Mouse (Mus musculus) limb, embryonic 12.5 days (tissue): ENCODE measurements around the gene B430218F22Rik. TPM values are rescaled to one million over a fixed set of nuclear protein-coding genes. Genes with fewer than 3 reads are reported as not detected.
"Not testable (repeated sequence)": the region's sequence is repeated elsewhere in the genome, so short reads cannot be mapped to it uniquely, and the experiment has no call there.

ENCODE experiments used
- ATAC-seq: fragments of 200-750 bp; cut with Nextera tagmentation; 2 replicates; pipeline ENCODE4 v1.8.0; 2017; ENCODE audit warnings: low read depth, moderate TSS enrichment; ENCODE audit not compliant: insufficient number of reproducible peaks, insufficient read depth, low FRiP score, low TSS enrichment
- H3K27ac ChIP-seq: fragments of 300-500 bp; sonication (generic); 2 replicates; pipeline ENCODE4 v1.5.1; 2016; ENCODE audit warnings: mild to moderate bottlenecking, moderate library complexity
- H3K27me3 ChIP-seq: fragments of 300-500 bp; sonication (generic); 2 replicates; pipeline ENCODE4 v1.6.1; 2016; ENCODE audit warnings: mild to moderate bottlenecking, moderate library complexity
- H3K36me3 ChIP-seq: fragments of 300-500 bp; sonication (generic); 2 replicates; pipeline ENCODE4 v1.6.1; 2016; ENCODE audit warnings: mild to moderate bottlenecking, moderate library complexity
- H3K4me1 ChIP-seq: fragments of 300-500 bp; sonication (generic); replicated peaks from 2 replicates; pipeline ENCODE4 v1.6.1; 2016
- H3K4me2 ChIP-seq: fragments of 300-500 bp; sonication (generic); 2 replicates; pipeline ENCODE4 v1.6.1; 2016; ENCODE audit warnings: mild to moderate bottlenecking, moderate library complexity
- H3K4me3 ChIP-seq: fragments of 300-500 bp; sonication (generic); replicated peaks from 2 replicates; pipeline ENCODE4 v1.5.1; 2016; ENCODE audit warnings: mild to moderate bottlenecking
- H3K9ac ChIP-seq: fragments of 300-500 bp; sonication (generic); replicated peaks from 2 replicates; pipeline ENCODE4 v1.6.1; 2016; ENCODE audit warnings: mild to moderate bottlenecking, moderate library complexity
- H3K9me3 ChIP-seq: fragments of 300-500 bp; sonication (generic); 2 replicates; pipeline ENCODE4 v1.6.1; 2016; ENCODE audit warnings: mild to moderate bottlenecking, moderate library complexity
- WGBS: fragments of 180-500 bp; shearing (Covaris S2); methylation state at CpG from one replicate; pipeline ENCODE4 v1.1.7; 2016; 5-methylcytosine and 5-hydroxymethylcytosine counted together
- polyA plus RNA-seq: library from polyadenylated mRNA; unstranded; fragments of >200 nt; fragmentation: Nextera tagmentation; extraction: Ambion mirVana; gene quantifications from 2 replicates; pipeline ENCODE4 v1.2.1, GENCODE M21; 2016

B430218F22Rik gene
- 1.6 and 2.1 TPM in 2 replicates for polyA plus RNA-seq

DNA sequence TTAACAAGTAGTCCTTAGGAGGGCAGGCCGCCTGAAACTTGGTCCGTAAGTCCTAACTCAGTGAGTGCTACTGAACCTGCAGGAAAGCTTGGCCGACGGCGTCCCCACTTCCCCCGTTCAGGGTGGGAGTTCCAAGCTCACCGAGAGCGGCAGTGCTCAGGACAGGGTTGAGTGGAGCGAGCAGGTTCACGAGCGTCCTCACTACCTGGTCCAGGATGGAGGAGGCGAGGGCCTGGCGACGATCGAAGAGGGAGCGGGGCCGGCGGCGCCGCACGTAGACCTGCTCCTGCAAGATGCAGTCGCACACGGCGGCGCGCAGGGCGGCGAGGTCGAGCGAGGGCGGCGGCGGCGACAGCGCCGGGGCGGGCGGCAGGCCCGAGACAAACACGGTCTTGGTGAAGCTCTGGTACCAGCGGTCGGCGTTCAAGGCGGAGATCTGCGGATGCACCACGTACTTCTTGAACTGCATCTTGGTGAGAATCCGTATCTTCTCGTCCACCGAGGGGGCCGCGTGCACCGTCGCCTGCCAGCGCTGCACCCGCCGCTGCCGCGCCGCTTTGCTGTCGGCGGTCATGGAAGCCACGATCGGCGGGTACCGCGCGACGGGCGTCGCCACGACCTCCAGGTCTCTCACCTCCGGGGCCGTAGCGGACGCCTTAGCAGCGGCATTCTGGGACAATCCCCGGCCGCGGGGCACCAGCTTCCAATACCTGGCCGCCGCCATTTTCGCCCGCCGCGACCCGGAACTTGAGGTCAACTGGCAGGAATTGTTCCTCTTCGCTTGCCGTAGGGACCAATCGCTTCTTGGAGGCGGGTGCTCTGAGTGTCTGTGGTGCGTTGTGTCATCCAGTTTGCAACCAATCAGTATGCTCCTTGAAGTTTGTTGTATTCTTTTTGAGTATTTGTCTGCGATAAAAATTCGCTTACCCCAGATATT, at the start of gene B430218F22Rik, which contains the start of gene Mrps30:
Gene B430218F22Rik (plus strand): TSS at position 120 of the 937 bp plus-strand sequence.
Gene Mrps30 (minus strand): TSS at position 742 of the 937 bp plus-strand sequence.
- under 1% methylated on average over 93 of the region's 93 CpGs for WGBS
- H3K27me3 ChIP-seq, result no peaks in the 10 kb centered on the region
- peaks cover 9% of the 10 kb centered on the region for H3K4me1 ChIP-seq
- H3K4me3 ChIP-seq, result peak within 1 kb of the TSS; percentile 91
- H3K9ac ChIP-seq, result peak within 1 kb of the TSS; percentile 86
- peak; percentile 95 for ATAC-seq
- H3K27ac ChIP-seq, result peak within 1 kb of the TSS; percentile 91
- no peaks in the 10 kb centered on the region for H3K9me3 ChIP-seq
- peak within 1 kb of the TSS; percentile 72 for H3K4me2 ChIP-seq
- peaks cover 33% of the 10 kb centered on the region for H3K36me3 ChIP-seq

DNA sequence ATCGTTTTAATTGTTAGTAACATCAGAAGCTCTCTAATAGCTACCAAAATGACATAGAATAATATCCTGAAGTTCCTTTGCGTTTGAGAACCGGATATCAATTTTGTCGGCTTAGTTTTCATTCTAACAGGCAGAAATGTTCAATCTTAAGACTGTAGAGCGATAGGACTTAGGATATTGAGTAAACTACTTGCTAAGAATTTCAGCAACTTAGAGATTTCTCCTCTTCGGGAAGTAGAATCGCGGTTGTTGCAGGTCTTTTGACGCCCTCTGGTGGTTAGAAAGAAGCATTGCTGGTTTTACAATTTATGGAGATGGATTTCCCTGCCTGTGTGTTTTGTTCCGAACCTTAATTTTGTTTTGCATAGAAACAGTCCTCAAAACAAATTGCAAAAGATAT, 36.2 kb upstream of the B430218F22Rik start:
- H3K4me2 ChIP-seq, result no peak overlapping the region
- H3K9ac ChIP-seq, result no peak overlapping the region
- WGBS, result 23% methylated on average over 10 of the region's 10 CpGs
- ATAC-seq, result no peak
- no peaks in the 10 kb centered on the region for H3K27me3 ChIP-seq
- no peak overlapping the region for H3K27ac ChIP-seq
- H3K36me3 ChIP-seq, result no peaks in the 10 kb centered on the region
- no peaks in the 10 kb centered on the region for H3K4me1 ChIP-seq
- H3K4me3 ChIP-seq, result no peak overlapping the region
- no peaks in the 10 kb centered on the region for H3K9me3 ChIP-seq

DNA sequence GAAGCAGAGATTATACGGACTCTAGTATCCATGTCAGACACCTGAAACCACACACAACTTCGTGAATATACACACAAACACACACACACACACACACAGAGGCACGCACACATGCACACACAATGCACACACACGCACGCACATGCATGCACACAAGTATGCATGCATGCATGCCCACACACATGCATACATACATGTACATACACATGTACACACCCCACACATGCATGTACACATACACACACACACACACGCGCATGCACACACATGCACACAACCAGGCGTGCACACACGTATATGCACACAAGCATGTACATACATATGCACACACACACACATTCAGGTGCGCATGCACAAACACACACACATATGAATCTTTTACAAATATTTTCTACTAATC, 35.6 kb upstream of the B430218F22Rik start:
- Histone ChIP-seq H3K27ac (no peak overlapping the region), H3K27me3 (no peaks in the 10 kb centered on the region), H3K36me3 (no peaks in the 10 kb centered on the region), H3K4me2 (no peak overlapping the region), H3K9ac (no peak overlapping the region), H3K4me3 (no peak overlapping the region), H3K4me1 (no peaks in the 10 kb centered on the region), H3K9me3 (no peaks in the 10 kb centered on the region)
- WGBS, result 89% methylated on average over 10 of the region's 10 CpGs
- ATAC-seq, result no peak

DNA sequence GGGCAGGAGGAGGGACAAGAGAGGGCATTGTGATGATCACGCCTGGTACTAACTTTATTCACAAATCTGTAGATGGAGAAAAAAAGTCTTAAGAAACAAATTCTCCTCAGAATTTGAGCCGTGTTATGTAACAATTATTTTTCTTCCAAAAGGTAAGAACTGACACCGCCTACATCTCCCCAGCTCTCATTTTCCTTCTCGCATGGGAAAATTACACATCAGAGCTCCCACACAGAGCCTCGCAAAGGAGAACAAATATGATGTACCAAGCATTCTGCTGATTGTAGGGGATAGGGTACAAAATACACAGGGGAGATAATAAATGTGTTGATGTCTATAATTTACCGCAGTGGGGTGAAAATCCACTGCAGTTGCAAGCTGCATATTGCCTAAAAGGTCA, 23.1 kb upstream of the B430218F22Rik start:
- Histone ChIP-seq H3K4me2 (no peak overlapping the region), H3K36me3 (no peaks in the 10 kb centered on the region), H3K4me1 (peaks cover 5% of the 10 kb centered on the region; the same call in 1 of the 2 replicates), H3K9ac (no peak overlapping the region), H3K9me3 (no peaks in the 10 kb centered on the region), H3K4me3 (no peak overlapping the region), H3K27ac (no peak overlapping the region), H3K27me3 (no peaks in the 10 kb centered on the region)
- no peak for ATAC-seq
- 88% methylated on average over 6 of the region's 6 CpGs for WGBS

DNA sequence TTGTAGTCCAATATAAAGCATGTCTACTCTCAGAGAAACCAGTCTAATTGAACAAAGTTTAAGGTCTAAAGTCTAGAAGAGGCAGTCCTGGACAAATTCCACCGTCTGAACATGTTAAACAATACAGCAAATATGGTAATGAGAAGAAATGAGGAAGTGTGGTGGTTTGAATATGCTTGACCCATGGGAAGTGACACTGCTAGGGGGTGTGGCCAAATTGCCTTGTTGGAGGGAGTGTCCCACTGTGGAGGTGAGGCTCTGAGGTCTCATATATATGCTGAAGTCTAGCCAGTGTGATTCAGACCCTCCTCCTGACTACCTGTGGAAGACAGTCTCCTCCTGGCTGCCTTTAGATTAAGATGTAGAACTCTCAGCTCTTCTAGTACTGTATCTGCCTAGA, 20.7 kb upstream of the B430218F22Rik start:
- Histone ChIP-seq H3K36me3 (no peaks in the 10 kb centered on the region), H3K4me3 (no peak overlapping the region), H3K4me1 (0 out of 2 replicates have a peak, but pooled peaks cover 5% of the 10 kb centered on the region), H3K9ac (no peak overlapping the region), H3K27ac (no peak overlapping the region), H3K4me2 (no peak overlapping the region), H3K9me3 (no peaks in the 10 kb centered on the region), H3K27me3 (no peaks in the 10 kb centered on the region)
- 81% methylated on average over 1 of the region's 1 CpGs for WGBS
- no peak for ATAC-seq

DNA sequence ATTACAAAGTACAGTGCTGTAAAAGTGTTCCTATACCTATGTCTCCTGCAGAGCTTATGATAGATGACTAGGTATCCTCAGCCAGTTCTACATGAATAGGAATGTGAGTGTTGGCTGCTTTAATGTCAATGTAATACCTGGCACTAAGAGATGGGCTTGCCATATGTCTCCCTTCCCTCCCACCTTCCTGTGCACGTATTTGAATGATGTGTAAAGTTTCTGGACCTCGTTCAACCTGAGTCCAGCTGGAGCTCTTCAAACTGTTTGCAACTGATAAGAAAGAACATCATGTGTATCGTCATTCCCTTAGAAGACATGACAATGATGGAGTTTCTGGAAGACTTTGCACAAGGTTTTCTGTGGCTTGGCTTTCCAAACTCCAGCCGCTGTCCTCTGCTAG, 13.6 kb upstream of the B430218F22Rik start:
- Histone ChIP-seq H3K36me3 (peaks cover 13% of the 10 kb centered on the region), H3K4me2 (no peak overlapping the region), H3K9me3 (no peaks in the 10 kb centered on the region), H3K27ac (no peak overlapping the region), H3K9ac (no peak overlapping the region), H3K4me1 (no peaks in the 10 kb centered on the region), H3K27me3 (no peaks in the 10 kb centered on the region), H3K4me3 (no peak overlapping the region)
- ATAC-seq, result no peak
- WGBS, result 87% methylated on average over 4 of the region's 4 CpGs

DNA sequence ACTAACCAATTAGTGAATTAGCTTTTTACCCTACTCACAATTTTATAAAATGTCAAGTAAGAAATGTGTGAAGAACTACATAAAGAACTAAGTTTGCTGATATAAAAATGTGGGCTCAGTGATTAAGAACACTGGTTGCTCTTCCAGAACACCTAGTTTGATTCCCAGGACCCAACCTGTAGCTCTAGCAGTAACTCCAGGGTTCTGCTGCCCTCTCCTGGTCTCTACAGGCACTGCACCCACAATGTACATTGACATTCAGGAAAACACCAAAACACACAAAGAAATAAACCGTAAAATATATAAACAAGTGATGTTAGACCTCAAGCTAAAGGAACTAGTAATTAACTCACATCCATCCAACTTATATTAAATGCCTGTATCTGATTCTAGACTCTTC, 7.3 kb upstream of the B430218F22Rik start:
- H3K4me2 ChIP-seq, result no peak overlapping the region
- H3K36me3 ChIP-seq, result peaks cover 59% of the 10 kb centered on the region
- H3K4me3 ChIP-seq, result no peak overlapping the region
- no peak overlapping the region for H3K9ac ChIP-seq
- H3K4me1 ChIP-seq, result no peaks in the 10 kb centered on the region
- no peaks in the 10 kb centered on the region for H3K9me3 ChIP-seq
- H3K27me3 ChIP-seq, result no peaks in the 10 kb centered on the region
- WGBS, result 81% methylated on average over 1 of the region's 1 CpGs
- no peak for ATAC-seq
- H3K27ac ChIP-seq, result no peak overlapping the region

DNA sequence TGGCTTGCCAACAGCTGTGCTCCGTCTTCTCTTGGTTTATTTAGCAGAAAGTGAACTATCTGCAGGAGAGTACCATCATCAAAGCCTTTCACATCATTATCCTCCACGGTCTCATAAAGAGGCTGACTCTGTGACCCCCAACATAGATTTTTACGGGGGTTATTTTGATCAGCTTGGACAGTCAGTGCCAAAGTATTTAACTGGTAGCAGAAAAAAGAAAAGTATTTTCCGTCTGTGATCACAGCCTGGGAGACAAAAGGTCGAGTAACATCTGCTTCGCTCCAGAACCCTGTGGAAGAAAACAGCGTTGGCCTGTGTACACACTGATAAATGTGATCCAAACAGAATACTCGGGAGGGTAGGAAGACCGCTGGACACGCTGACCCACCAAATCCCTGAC, 6.0 kb upstream of the B430218F22Rik start:
- Histone ChIP-seq H3K27me3 (no peaks in the 10 kb centered on the region), H3K36me3 (peaks cover 68% of the 10 kb centered on the region), H3K4me3 (no peak overlapping the region), H3K9me3 (no peaks in the 10 kb centered on the region), H3K9ac (no peak overlapping the region), H3K4me2 (no peak overlapping the region), H3K4me1 (peaks cover under 1% of the 10 kb centered on the region; the same call in 1 of the 2 replicates), H3K27ac (no peak overlapping the region)
- ATAC-seq, result no peak
- 63% methylated on average over 10 of the region's 10 CpGs for WGBS

DNA sequence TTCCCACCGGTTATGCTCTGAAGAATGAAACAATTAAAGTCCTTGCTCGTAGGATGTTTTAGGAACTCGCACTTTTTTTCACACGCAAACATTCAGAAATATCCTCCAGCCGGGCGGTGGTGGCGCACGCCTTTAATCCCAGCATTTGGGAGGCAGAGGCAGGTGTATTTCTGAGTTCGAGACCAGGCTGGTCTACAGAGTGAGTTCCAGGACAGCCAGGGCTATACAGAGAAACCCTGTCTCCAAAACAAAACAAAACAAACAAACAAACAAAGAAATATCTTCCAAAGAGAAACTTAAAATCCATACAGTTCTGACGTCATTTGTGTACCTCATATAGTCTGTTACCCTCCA, 995 bp downstream of the B430218F22Rik start:
- 10% methylated on average over 10 of the region's 10 CpGs for WGBS
- peaks cover 26% of the 10 kb centered on the region for H3K36me3 ChIP-seq
- H3K4me3 ChIP-seq, result peak overlapping the region; percentile 91
- peak; percentile 60; the same call in 1 of the 2 replicates for ATAC-seq
- H3K27me3 ChIP-seq, H3K9me3 ChIP-seq, H3K9ac ChIP-seq, H3K27ac ChIP-seq, H3K4me1 ChIP-seq: not testable (repeated sequence)
- peak overlapping the region; percentile 45 for H3K4me2 ChIP-seq

DNA sequence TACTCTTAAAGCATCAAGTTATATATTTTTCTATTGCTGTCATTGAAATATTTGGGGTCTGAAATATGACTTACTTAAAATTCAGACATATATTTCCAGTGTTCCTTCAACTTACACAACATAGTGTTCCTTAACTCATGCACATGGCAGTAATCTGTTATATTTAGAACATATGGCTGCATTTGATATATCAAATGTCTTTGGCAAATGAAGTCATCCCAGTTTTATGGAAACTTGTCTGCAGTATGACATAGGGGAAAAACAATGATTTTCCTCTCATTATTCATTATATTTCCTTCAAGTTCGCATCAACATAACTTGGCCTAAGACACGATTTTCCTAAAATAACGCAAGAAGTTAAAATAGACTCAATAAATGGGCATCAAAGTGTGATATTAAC, 9.4 kb downstream of the B430218F22Rik start:
- no peak overlapping the region for H3K9ac ChIP-seq
- WGBS, result 75% methylated on average over 3 of the region's 3 CpGs
- no peak for ATAC-seq

DNA sequence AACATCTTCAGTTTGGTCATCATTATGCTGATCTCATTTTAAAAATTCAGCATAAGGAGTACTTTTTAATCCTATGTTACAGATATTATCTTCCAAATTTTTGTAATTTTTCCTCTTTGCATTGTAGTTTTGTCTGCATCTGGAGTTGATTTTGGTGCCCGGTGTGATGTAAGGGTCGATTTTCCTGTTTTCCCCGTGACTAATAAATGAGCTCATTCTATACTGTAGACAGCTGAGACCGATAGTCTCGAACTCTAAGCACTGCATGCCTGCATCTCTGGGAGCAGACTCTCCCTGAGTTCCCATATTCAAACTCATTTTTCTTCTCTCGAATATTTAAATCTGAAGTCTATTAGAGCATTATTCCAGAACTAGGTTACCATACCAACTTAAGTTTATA, 13.9 kb downstream of the B430218F22Rik start:
- Histone ChIP-seq H3K36me3 (no peaks in the 10 kb centered on the region), H3K27me3 (no peaks in the 10 kb centered on the region), H3K9me3 (no peaks in the 10 kb centered on the region), H3K9ac (no peak overlapping the region), H3K4me2 (no peak overlapping the region), H3K27ac (no peak overlapping the region), H3K4me1 (no peaks in the 10 kb centered on the region), H3K4me3 (no peak overlapping the region)
- no peak for ATAC-seq
- WGBS, result 24% methylated on average over 6 of the region's 6 CpGs

More for the DNA sequence above, 9.4 kb downstream of the B430218F22Rik start:
- Histone ChIP-seq H3K4me2 (no peak overlapping the region), H3K4me3 (no peak overlapping the region), H3K9me3 (no peaks in the 10 kb centered on the region), H3K36me3 (no peaks in the 10 kb centered on the region), H3K27ac (no peak overlapping the region), H3K4me1 (no peaks in the 10 kb centered on the region), H3K27me3 (no peaks in the 10 kb centered on the region)
